Mouse (Mus musculus) neural tube, embryonic 15.5 days (tissue): Measurements from ENCODE around the gene Pdxdc1. TPM values are rescaled to one million over a fixed set of nuclear protein-coding genes. Genes with fewer than 3 reads are reported as not detected.
"Not testable (repeated sequence)": the region's sequence is repeated elsewhere in the genome, so short reads cannot be mapped to it uniquely, and the experiment has no call there.

ENCODE experiments used
- ATAC-seq: fragments of 200-750 bp; cut with Nextera tagmentation; 2 replicates; pipeline ENCODE4 v1.8.0; 2017; ENCODE audit warnings: mild to moderate bottlenecking, moderate TSS enrichment, moderate library complexity; ENCODE audit not compliant: low FRiP score
- H3K27ac ChIP-seq: fragments of 300-500 bp; sonication (generic); replicated peaks from 2 replicates; pipeline ENCODE4 v1.5.1; 2015; ENCODE audit warnings: mild to moderate bottlenecking, inconsistent platforms
- H3K27me3 ChIP-seq: fragments of 300-500 bp; sonication (generic); replicated peaks from 2 replicates; pipeline ENCODE4 v1.6.1; 2015; ENCODE audit warnings: inconsistent platforms
- H3K36me3 ChIP-seq: fragments of 300-500 bp; sonication (generic); 2 replicates; pipeline ENCODE4 v1.6.1; 2015; ENCODE audit warnings: inconsistent platforms
- H3K4me1 ChIP-seq: fragments of 300-500 bp; sonication (generic); 2 replicates; pipeline ENCODE4 v1.6.1; 2015; ENCODE audit warnings: inconsistent platforms
- H3K4me2 ChIP-seq: fragments of 300-500 bp; sonication (generic); 2 replicates; pipeline ENCODE4 v1.6.1; 2015; ENCODE audit warnings: inconsistent platforms, mild to moderate bottlenecking, moderate library complexity
- H3K4me3 ChIP-seq: fragments of 300-500 bp; sonication (generic); replicated peaks from 2 replicates; pipeline ENCODE4 v1.5.1; 2015; ENCODE audit warnings: mild to moderate bottlenecking, inconsistent platforms
- H3K9ac ChIP-seq: fragments of 300-500 bp; sonication (generic); replicated peaks from 2 replicates; pipeline ENCODE4 v1.6.1; 2015; ENCODE audit warnings: mild to moderate bottlenecking, inconsistent platforms
- H3K9me3 ChIP-seq: fragments of 300-500 bp; sonication (generic); replicated peaks from 2 replicates; pipeline ENCODE4 v1.6.1; 2016; ENCODE audit warnings: inconsistent platforms
- WGBS: fragments of 180-500 bp; shearing (Covaris S2); methylation state at CpG from one replicate; pipeline ENCODE4 v1.1.7; 2015; ENCODE audit warnings: mixed read lengths; 5-methylcytosine and 5-hydroxymethylcytosine counted together
- microRNA-seq: library from miRNA; unstranded; fragments of <30 nt; microRNA quantifications from one replicate; pipeline ENCODE4, GENCODE M21; 2017
- polyA plus RNA-seq: library from polyadenylated mRNA; unstranded; fragments of >200 nt; fragmentation: Nextera tagmentation; extraction: Ambion mirVana; gene quantifications from 2 replicates; pipeline ENCODE4 v1.2.1, GENCODE M21; 2015

The Pdxdc1 gene
- polyA plus RNA-seq, 1 experiment from 2014 or later, result 71.1 TPM

GRCm38 (mm10) chr16:13812152-13812551, 90.8 kb downstream of the Pdxdc1 start:
- no peak overlapping the region for H3K27ac ChIP-seq
- no peak for ATAC-seq
- no peak overlapping the region for H3K9ac ChIP-seq
- no peak overlapping the region for H3K4me2 ChIP-seq
- no peaks in the 10 kb centered on the region for H3K27me3 ChIP-seq
- H3K36me3 ChIP-seq, result peaks cover 76% of the 10 kb centered on the region
- no peaks in the 10 kb centered on the region for H3K9me3 ChIP-seq
- no peak overlapping the region for H3K4me3 ChIP-seq
- no peaks in the 10 kb centered on the region for H3K4me1 ChIP-seq
- WGBS, result 92% methylated on average over 6 of the region's 6 CpGs

DNA sequence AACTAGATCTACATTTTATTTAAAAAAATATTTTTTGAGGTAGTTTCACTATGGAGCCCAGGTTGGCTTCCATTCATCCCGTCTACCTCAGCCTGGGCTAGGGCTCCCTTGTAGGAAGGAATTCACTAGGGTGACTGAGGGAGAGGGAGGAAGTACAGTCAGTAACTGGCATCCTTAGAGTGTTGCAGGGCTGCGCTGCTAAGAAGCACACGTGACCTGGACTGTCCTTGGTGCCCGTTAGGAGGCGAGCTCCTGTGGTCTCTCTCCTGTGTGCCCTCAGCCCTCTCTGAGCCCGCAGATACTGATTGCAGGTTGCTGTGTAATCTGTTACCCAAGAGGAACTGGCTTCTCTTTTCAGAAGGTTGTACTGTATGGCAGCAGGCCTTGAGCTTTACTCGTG, 94.5 kb downstream of the Pdxdc1 start:
- H3K4me2 ChIP-seq, result no peak overlapping the region
- no peaks in the 10 kb centered on the region for H3K27me3 ChIP-seq
- H3K9ac ChIP-seq, result no peak overlapping the region
- peaks cover 93% of the 10 kb centered on the region for H3K36me3 ChIP-seq
- H3K9me3 ChIP-seq, result no peaks in the 10 kb centered on the region
- no peak for ATAC-seq
- no peak overlapping the region for H3K27ac ChIP-seq
- no peaks in the 10 kb centered on the region for H3K4me1 ChIP-seq
- H3K4me3 ChIP-seq, result no peak overlapping the region
- 96% methylated on average over 7 of the region's 7 CpGs for WGBS

- peaks cover 90% of the 10 kb centered on the region for H3K36me3 ChIP-seq
- ATAC-seq, result no peak
- WGBS, result 93% methylated on average over 4 of the region's 4 CpGs
Measured at GRCm38 (mm10) chr16:13807616-13808015, 95.3 kb downstream of the Pdxdc1 start.

DNA sequence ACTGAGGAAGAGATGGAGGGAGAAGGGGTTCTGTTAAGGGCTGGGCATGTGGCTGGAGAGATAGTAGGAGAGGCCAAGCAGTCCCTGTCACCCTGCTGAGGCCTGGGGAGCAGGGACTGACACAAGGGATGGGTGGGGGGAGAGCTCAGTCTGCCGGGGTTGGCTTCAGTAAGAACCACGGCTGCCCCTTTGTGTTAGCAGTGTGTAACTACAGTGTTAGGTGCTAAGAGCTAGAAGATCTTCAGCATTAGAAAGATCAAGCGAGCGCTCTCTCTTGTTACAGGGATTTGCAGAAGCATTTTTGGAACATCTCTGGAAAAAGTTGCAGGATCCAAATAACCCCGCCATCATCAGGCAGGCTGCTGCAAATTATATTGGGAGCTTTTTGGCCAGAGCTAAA, 98.3 kb downstream of the Pdxdc1 start:
- Histone ChIP-seq H3K4me1 (no peaks in the 10 kb centered on the region), H3K9me3 (no peaks in the 10 kb centered on the region), H3K9ac (no peak overlapping the region), H3K27me3 (no peaks in the 10 kb centered on the region), H3K27ac (no peak overlapping the region), H3K4me2 (no peak overlapping the region), H3K36me3 (peaks cover 84% of the 10 kb centered on the region), H3K4me3 (no peak overlapping the region)
- ATAC-seq, result no peak
- 83% methylated on average over 5 of the region's 5 CpGs for WGBS

More at GRCm38 (mm10) chr16:13807616-13808015, 95.3 kb downstream of the Pdxdc1 start:
- H3K27ac ChIP-seq, result no peak overlapping the region
- no peaks in the 10 kb centered on the region for H3K9me3 ChIP-seq
- H3K4me1 ChIP-seq, result no peaks in the 10 kb centered on the region
- H3K4me2 ChIP-seq, result no peak overlapping the region
- H3K27me3 ChIP-seq, result no peaks in the 10 kb centered on the region
- H3K4me3 ChIP-seq, result no peak overlapping the region
- H3K9ac ChIP-seq, result no peak overlapping the region

DNA sequence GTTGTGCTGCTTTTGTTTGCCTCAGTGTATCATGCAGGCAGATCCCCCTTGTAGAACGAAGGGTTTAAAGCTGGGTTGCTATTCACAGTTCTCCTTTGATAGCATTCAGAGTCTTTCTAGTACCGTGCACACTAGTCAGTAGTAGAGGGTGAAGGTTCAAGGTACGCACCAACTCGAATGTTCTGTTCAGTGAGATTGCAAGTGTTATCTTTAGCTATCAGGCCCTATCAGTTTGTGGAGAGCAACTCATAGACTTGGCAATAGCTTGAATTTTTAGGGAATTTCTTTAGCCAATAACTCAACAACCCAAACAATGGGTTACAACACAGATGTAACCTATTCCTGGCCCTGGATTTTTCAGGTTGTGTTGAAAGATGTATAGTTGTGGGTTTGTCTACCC, 101.7 kb downstream of the Pdxdc1 start:
- no peak overlapping the region for H3K4me3 ChIP-seq
- no peaks in the 10 kb centered on the region for H3K27me3 ChIP-seq
- H3K27ac ChIP-seq, result no peak overlapping the region
- no peak for ATAC-seq
- 95% methylated on average over 4 of the region's 4 CpGs for WGBS
- H3K4me2 ChIP-seq, result no peak overlapping the region
- H3K9me3 ChIP-seq, result no peaks in the 10 kb centered on the region
- H3K9ac ChIP-seq, result no peak overlapping the region
- H3K36me3 ChIP-seq, result peaks cover 83% of the 10 kb centered on the region
- H3K4me1 ChIP-seq, result no peaks in the 10 kb centered on the region

DNA sequence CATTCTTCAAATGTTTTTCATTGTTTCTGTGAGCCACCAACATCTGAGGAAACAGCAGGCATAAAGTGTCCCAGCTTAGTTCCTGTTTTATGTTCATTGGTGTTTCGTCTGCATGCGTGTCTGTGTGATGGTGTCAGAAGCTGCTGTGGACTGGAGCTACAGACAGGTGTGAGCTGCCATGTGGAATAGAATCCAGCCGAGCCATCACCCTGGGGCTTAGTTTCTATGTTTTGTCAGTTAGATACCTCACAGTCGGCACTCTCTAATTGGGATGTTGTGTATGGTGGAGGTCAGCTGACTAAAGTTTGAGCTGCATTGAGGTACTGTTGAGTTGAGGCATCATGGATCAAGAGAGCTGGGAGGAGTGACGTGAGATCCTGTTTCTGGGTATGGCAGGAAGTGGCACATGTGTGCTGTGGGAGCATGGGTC, 106.2 kb downstream of the Pdxdc1 start:
- Histone ChIP-seq H3K27ac (no peak overlapping the region), H3K4me2 (no peak overlapping the region), H3K27me3 (no peaks in the 10 kb centered on the region), H3K9ac (no peak overlapping the region), H3K4me1 (no peaks in the 10 kb centered on the region), H3K9me3 (no peaks in the 10 kb centered on the region), H3K4me3 (no peak overlapping the region), H3K36me3 (peaks cover 88% of the 10 kb centered on the region)
- ATAC-seq, result no peak
- 94% methylated on average over 5 of the region's 5 CpGs for WGBS

DNA sequence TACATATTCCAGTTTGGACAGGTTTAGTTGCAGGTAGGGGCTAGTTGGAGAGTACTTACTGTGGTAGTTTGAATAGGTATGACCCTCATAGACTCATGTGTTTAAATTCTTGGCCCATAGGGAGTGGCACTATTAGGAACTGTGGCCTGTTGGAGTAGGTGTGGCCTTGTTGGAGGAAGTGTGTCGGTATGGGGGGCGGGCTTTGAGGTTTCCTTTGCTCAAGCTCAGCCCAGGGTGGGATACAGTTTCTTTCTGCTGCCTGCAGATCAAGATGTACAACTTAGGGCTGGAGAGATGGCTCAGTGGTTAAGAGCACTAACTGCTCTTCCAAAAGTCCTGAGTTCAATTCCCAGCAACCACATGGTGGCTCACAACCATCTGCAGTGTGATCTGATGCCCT, 109.5 kb downstream of the Pdxdc1 start:
- not testable (repeated sequence) for H3K9me3 ChIP-seq, H3K4me2 ChIP-seq, H3K9ac ChIP-seq, H3K27me3 ChIP-seq, H3K4me3 ChIP-seq, ATAC-seq, H3K4me1 ChIP-seq, H3K27ac ChIP-seq
- 100% methylated on average over 2 of the region's 2 CpGs for WGBS
- peaks cover 87% of the 10 kb centered on the region for H3K36me3 ChIP-seq

DNA sequence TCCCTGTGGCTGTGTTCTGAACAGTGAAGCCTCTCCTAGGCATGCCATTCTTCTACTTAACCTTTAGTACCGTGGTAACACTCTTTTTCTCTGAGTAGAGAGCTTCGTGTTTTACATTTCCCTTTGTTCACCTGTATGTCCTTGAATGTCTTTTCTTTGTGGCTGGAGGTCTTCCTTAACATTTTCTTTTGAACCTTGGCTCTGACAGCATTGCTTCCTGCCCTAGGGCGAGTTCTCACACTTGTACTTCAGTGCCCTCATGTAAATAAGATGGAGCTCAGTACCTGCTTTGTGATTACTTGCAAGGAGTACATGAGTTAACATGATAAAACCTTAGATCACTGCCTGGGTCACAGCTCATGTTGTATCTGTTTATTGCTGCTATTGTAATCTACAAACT, 117.0 kb downstream of the Pdxdc1 start:
- Histone ChIP-seq H3K36me3 (peaks cover 65% of the 10 kb centered on the region), H3K4me2 (no peak overlapping the region), H3K9ac (no peak overlapping the region), H3K9me3 (no peaks in the 10 kb centered on the region), H3K27me3 (no peaks in the 10 kb centered on the region), H3K27ac (no peak overlapping the region), H3K4me3 (no peak overlapping the region), H3K4me1 (peaks cover 17% of the 10 kb centered on the region)
- 88% methylated on average over 3 of the region's 3 CpGs for WGBS
- no peak for ATAC-seq

Small RNA genes within 50 kb of the gene (microRNA-seq; reads per million reads assigned to microRNA genes)
- gene Gm27734, result not detected

Other genes with a start within 250 kb of the Pdxdc1 start
- 28.2 and 35.9 TPM in 2 replicates for gene Parn, start 235.0 kb downstream of the Pdxdc1 start, polyA plus RNA-seq
- 51.4 and 58.1 TPM in 2 replicates for gene Bfar, start 231.3 kb downstream of the Pdxdc1 start, polyA plus RNA-seq
- 6.0 and 6.3 TPM in 2 replicates for gene 3110001I22Rik, start 231.2 kb downstream of the Pdxdc1 start, polyA plus RNA-seq
- gene Pla2g10, start 172.1 kb downstream of the Pdxdc1 start, polyA plus RNA-seq, result 0.41 and 1.4 TPM in 2 replicates
- gene Rrn3, start 122.4 kb downstream of the Pdxdc1 start, polyA plus RNA-seq, result 82.7 and 86.5 TPM in 2 replicates
- gene Ntan1, start 84.3 kb downstream of the Pdxdc1 start, polyA plus RNA-seq, result 204 and 223 TPM in 2 replicates
- gene Mpv17l, start within 50 bp of the Pdxdc1 start, polyA plus RNA-seq, result 40.3 and 46.7 TPM in 2 replicates
- 161 and 186 TPM in 2 replicates for gene 2900011O08Rik, start 83.5 kb upstream of the Pdxdc1 start, polyA plus RNA-seq
- 0.66 and 0.74 TPM in 2 replicates for gene Ifitm7, start 83.8 kb upstream of the Pdxdc1 start, polyA plus RNA-seq